Mouse (Mus musculus) c-Kit-positive CD71-positive TER-119-negative erythroid progenitor cells, embryonic 14.5 days (primary cell): ENCODE measurements at regions not wholly inside any gene's neighbourhood (a gene's known extent, or its start where the extent isn't known, plus 50 kb on each side); places are given as distances from the start of the nearest gene placed in this dataset.

Experiments used
- DNase-seq: peaks from one replicate; pipeline ENCODE4 v3.0.0-alpha.2; 2013; ENCODE audit warnings: low read depth

- DNase-seq: no peak
These were observed 68.3 kb downstream of the Cd83 start for GRCm38 (mm10) chr13:43852888-43853287.

DNA sequence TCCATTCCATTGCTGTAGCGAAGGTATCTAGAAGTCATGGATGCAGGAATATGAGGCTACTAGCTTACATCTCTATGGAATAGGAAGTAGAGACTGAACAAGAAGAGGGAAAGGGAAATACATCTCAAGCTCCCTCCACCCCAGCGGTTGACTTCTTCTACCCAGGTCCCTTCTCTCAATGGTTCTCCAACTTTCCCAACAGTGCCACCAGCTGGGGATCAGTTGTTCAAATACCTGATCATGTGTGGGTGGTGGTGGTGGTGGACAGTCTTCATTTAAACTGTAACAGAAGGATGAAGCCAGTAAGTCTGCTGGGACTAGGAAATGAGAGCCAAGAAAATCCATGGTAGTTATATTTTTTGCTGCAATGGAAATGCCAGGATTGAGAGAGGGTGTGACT lies 70.4 kb downstream of the Cd83 start:
- DNase-seq: no peak

- DNase-seq: no peak
These were observed 76.4 kb downstream of the Cd83 start for GRCm38 (mm10) chr13:43860932-43861331.

DNA sequence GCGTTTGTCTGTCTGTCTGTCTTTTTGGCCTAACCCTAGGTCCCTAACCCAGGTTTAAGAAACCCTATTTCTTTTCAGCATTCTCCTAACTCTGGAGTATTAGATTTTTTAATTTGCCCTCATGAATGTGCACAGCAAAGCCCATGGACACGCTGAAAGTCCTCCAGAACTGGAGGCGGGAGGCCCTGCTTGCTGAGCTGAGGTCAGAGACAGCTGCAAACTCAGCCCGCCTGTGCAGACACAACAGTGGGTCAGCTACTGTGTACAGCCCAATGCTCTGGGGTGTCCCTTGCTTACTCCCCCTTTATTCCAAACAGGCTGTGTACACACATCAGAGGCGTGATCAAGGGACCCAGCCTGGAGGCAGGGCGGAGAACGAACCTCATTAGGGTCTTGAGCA lies 76.8 kb downstream of the Cd83 start:
- no peak for DNase-seq

- DNase-seq: no peak
These were observed 77.5 kb downstream of the Cd83 start for GRCm38 (mm10) chr13:43862056-43862455.

DNA sequence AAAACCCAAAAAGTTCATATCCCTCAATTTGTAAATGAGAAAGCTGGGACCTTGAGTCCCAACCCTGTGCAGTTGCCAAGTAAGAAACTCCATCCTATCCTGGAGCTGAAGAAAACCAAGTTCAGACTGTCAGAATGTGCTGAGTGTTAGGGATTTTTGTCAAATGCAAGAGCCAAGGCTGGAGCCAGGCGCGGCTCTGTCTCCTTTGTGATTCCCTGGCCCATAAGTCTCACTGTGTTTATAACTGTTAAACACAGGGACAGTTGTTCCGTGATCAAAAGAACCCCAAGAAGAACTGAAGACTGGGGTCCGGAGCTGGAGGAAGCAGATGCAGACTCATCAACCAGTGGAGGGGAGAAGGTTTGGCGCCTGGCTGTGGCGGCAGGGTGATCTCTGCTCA lies 78.0 kb downstream of the Cd83 start:
- no peak for DNase-seq

DNA sequence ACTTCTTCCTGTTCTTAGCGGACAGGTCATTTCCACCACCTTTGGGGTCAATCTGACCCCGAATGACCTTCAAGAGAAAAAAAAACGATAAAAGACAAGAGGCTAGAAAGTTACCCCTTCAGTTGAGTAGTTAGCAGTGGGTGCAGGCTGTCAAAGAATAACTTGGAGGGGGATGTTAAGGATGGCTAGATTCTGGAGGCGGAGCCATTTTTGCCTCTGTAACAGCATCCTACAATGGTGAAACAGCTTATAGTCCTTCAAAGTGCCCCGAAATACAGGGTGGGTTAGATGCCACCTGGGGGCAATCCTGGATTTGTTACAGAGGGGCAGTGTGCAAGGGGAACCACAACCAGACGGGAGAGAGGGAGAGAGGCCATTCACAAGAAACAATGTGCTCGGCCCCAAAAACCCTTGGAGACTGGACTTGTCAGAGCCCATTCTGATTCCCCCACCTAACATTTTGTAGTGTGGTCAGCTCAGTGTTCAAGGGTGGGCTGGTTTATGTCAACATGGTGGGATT lies 79.1 kb downstream of the Cd83 start:
- DNase-seq: no peak

DNA sequence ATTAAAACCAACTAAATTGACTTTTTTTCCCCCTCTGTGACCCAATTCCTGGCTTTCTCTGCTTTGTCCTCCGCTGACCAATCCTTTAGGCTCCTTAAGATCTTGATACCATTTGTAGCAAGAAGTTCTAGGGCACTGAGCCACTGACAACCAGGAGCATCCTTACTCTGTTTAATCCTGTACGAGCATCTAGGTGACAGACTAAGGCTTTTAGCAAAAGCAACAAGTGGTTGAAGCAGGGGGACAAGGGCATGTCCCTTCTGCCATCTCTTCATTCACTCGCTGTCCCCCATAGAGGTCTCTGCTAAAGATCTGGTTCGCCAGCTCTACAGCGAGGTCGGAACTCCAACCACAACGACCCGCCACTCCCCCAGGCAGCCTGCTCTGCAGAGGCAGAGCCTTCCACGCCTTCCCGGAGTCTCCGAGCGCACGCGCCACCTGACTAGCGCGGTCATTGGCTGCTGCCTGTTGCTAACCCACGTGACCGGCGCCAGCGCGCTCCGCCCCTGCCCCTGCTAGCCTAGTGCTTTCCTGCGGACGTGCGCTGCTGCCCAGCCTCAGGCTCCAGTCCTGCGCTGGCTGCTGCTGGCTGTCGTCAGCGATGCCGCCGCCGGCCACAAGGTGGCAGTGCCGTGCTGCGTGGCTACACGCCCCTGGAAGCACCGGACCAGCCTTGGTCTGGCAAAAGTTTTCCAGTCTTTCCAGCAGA lies 79.7 kb downstream of the Cd83 start:
- peak; percentile 72 for DNase-seq

DNA sequence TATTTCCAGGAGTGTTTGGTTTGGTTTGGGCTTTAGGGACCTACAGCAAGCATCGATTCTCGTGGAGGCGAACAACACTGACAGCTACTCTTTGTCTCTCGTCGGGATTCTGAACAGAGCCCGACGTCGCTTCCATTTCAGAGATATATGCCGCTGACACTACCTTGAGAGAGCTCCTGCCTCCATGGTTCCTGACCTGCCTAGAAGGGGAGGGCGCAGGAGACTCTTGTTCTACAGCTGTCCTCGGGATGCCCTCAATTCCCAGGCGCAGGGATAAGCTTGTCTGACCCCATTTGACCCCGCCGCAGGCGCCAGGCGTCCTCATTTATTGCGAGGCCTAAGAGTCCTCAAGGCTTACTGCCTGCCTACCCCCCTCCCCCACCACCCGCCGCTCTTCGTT lies 80.5 kb downstream of the Cd83 start:
- DNase-seq: no peak

- DNase-seq: no peak
These were observed 91.3 kb downstream of the Cd83 start for GRCm38 (mm10) chr13:43875895-43876294.

GRCm38 (mm10) chr13:43887284-43887683 lies 102.7 kb downstream of the Cd83 start:
- no peak for DNase-seq

- DNase-seq: no peak
These were observed 107.4 kb downstream of the Cd83 start for GRCm38 (mm10) chr13:43891928-43892327.

DNA sequence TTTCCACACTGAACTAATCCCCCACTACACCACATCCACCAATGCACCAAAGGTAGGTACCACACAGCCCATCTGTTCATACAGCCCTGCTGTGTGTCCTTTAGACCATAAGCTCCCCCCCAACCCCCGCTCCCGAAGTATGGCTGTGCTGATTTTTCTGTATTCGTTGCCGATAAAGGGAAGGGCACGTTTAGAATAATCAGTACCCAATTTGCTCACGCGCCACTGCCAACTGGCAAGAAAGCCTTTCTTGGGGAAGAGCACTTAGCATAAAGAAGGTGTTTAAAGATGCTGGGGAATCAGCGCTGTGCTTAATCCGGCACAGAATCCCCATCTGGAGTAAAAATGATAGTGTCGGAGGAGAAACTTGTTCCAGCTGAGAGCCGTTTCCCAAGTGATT lies 111.4 kb downstream of the Cd83 start:
- no peak for DNase-seq

GRCm38 (mm10) chr13:43897046-43897445 lies 112.5 kb downstream of the Cd83 start:
- no peak for DNase-seq

GRCm38 (mm10) chr13:43898555-43899258 lies 114.1 kb downstream of the Cd83 start:
- no peak for DNase-seq

GRCm38 (mm10) chr13:43900115-43900514 lies 115.5 kb downstream of the Cd83 start:
- no peak for DNase-seq

- no peak for DNase-seq
These were observed 116.2 kb downstream of the Cd83 start for GRCm38 (mm10) chr13:43900758-43901157.

DNA sequence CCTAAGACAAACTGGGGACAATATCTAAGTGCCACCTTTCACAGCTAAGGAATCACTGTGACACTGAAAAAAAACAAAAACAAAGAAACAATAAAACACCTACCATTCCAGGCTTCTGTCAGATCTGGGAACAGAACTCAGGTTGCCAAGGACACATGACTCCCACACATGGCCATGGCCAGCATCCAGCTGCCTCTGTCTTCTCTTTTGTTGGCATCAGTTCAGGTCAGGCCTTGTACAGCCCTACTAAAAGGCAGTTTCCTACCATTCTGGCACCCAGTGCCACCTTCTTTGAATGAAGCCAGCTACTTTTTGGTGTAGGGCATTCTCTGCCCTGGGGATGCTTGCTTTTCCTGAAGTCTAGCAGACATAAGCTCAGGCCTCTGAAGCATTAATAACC lies 118.8 kb downstream of the Cd83 start:
- DNase-seq: no peak

- DNase-seq: no peak
These were observed 119.7 kb downstream of the Cd83 start for GRCm38 (mm10) chr13:43904291-43904690.

DNA sequence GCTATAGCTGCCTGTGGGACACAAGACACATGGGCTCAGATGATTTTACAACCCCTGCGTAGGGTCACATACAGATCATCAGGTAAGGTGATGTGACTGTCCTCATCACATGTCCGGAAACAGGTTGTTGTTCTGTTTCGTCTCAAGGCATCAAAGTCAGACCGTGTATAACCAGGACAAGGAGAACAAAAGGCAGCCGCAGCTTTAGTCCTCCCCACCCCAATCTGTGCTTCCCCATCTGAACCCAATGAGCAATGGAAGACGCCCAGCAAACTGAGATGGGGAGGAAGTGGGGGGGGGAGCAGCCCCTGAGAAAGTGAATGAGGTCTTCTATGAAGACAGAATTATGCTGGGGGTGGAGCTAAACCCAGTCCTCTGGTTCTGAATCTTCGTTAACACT lies 121.7 kb downstream of the Cd83 start:
- no peak for DNase-seq

- no peak for DNase-seq
These were observed 122.8 kb downstream of the Cd83 start for GRCm38 (mm10) chr13:43907425-43907824.

- peak; percentile 44 for DNase-seq
These were observed 123.6 kb downstream of the Cd83 start for GRCm38 (mm10) chr13:43908041-43908644.

GRCm38 (mm10) chr13:43909933-43910332 lies 125.4 kb downstream of the Cd83 start:
- DNase-seq: no peak
